Mouse (Mus musculus) heart, embryonic 12.5 days (tissue): Measurements from ENCODE around the gene Taf13. TPM values are rescaled to one million over a fixed set of nuclear protein-coding genes. Genes with fewer than 3 reads are reported as not detected.
A peak's percentile ranks its signal among the peaks of the same experiment; 100 is the strongest.

Source experiments
- ATAC-seq: fragments of 200-750 bp; cut with Nextera tagmentation; 2 replicates; pipeline ENCODE4 v1.8.0; 2017; ENCODE audit warnings: moderate TSS enrichment, moderate library complexity; ENCODE audit not compliant: insufficient number of reproducible peaks, low FRiP score
- H3K27ac ChIP-seq: fragments of 300-500 bp; sonication (generic); 2 replicates; pipeline ENCODE4 v1.5.1; 2016; ENCODE audit warnings: mild to moderate bottlenecking, moderate library complexity; ENCODE audit not compliant: poor library complexity, severe bottlenecking
- H3K27me3 ChIP-seq: fragments of 300-500 bp; sonication (generic); replicated peaks from 2 replicates; pipeline ENCODE4 v1.6.1; 2016; ENCODE audit warnings: mild to moderate bottlenecking, moderate library complexity
- H3K36me3 ChIP-seq: fragments of 300-500 bp; sonication (generic); 2 replicates; pipeline ENCODE4 v1.6.1; 2016; ENCODE audit warnings: mild to moderate bottlenecking, moderate library complexity
- H3K4me1 ChIP-seq: fragments of 300-500 bp; sonication (generic); replicated peaks from 2 replicates; pipeline ENCODE4 v1.6.1; 2016; ENCODE audit warnings: mild to moderate bottlenecking
- H3K4me2 ChIP-seq: fragments of 300-500 bp; sonication (generic); 2 replicates; pipeline ENCODE4 v1.6.1; 2016; ENCODE audit warnings: mild to moderate bottlenecking, moderate library complexity
- H3K4me3 ChIP-seq: fragments of 300-500 bp; sonication (generic); 2 replicates; pipeline ENCODE4 v1.5.1; 2016; ENCODE audit warnings: mild to moderate bottlenecking
- H3K9ac ChIP-seq: fragments of 300-500 bp; sonication (generic); 2 replicates; pipeline ENCODE4 v1.6.1; 2016; ENCODE audit warnings: mild to moderate bottlenecking, moderate library complexity
- H3K9me3 ChIP-seq: fragments of 300-500 bp; sonication (generic); replicated peaks from 2 replicates; pipeline ENCODE4 v1.6.1; 2016; ENCODE audit warnings: mild to moderate bottlenecking, moderate library complexity
- WGBS: fragments of 180-500 bp; shearing (Covaris S2); methylation state at CpG from one replicate; pipeline ENCODE4 v1.1.7; 2016; 5-methylcytosine and 5-hydroxymethylcytosine counted together
- microRNA-seq: library from miRNA; unstranded; fragments of <30 nt; microRNA quantifications from one replicate; pipeline ENCODE4, GENCODE M21; 2017
- polyA plus RNA-seq: library from polyadenylated mRNA; unstranded; fragments of >200 nt; fragmentation: Nextera tagmentation; extraction: Ambion mirVana; gene quantifications from 2 replicates; pipeline ENCODE4 v1.2.1, GENCODE M21; 2016

Gene Taf13
- polyA plus RNA-seq, 1 experiment from 2014 or later, result 28.9 TPM

DNA sequence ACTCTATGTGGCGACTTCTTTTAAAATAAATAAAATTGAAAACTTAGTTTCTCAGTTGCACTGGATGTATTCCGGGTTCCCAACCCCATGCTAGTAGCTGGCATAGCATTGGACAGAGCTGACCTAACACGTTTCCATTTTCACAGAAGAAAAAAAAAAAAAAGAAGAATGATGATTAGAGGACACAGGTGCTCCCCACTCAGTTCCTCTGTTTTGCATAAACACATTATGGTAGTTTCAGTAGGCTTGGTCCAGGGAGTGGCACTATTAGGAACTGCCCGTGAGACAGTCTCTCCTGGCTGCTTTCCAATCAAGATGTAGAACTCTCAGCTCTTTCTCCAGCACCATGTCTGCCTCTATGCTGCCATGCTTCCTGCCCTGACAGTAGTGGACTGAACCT, 13.1 kb downstream of the Taf13 start:
- H3K4me1 ChIP-seq, result no peaks in the 10 kb centered on the region
- H3K36me3 ChIP-seq, result peaks cover 2% of the 10 kb centered on the region; the same call in 1 of the 2 replicates
- no peaks in the 10 kb centered on the region for H3K9me3 ChIP-seq
- no peak overlapping the region for H3K4me3 ChIP-seq
- no peak overlapping the region for H3K27ac ChIP-seq
- no peak overlapping the region for H3K9ac ChIP-seq
- H3K4me2 ChIP-seq, result no peak overlapping the region
- no peaks in the 10 kb centered on the region for H3K27me3 ChIP-seq
- WGBS, result 76% methylated on average over 4 of the region's 4 CpGs
- no peak for ATAC-seq

DNA sequence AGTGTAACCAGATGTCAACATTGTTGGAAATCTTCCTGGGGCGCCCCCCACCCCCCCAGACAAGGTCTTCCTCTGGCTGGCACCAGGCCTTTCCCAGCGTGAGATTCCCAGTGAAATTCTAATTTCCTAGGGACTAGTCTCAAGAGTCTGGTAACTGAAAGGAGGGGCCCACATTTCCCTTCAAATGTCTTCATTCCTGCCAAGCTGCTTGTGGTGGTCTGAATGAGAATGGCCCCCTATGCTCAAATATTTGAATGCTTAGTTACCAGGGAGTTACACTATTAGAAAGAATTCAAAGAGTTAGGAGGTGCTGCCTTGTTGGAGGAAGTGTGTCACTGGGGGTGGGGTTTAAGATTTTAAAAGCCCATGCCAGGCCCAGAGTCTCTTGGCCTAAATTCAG, 16.9 kb downstream of the Taf13 start:
- H3K9ac ChIP-seq, result no peak overlapping the region
- WGBS, result 53% methylated on average over 2 of the region's 2 CpGs
- no peak overlapping the region for H3K4me2 ChIP-seq
- H3K27ac ChIP-seq, result no peak overlapping the region
- no peak for ATAC-seq
- no peaks in the 10 kb centered on the region for H3K27me3 ChIP-seq
- no peaks in the 10 kb centered on the region for H3K9me3 ChIP-seq
- H3K36me3 ChIP-seq, result no peaks in the 10 kb centered on the region
- H3K4me3 ChIP-seq, result no peak overlapping the region
- H3K4me1 ChIP-seq, result 0 out of 2 replicates have a peak, but pooled peaks cover 4% of the 10 kb centered on the region

GRCm38 (mm10) chr3:108590786-108591529, 19.5 kb downstream of the Taf13 start, which contains the start of gene Wdr47:
Gene Wdr47 (plus strand): TSS chr3:108591279.
- Histone ChIP-seq H3K27ac (peak within 1 kb of the TSS; percentile 60), H3K9me3 (no peaks in the 10 kb centered on the region), H3K27me3 (no peaks in the 10 kb centered on the region), H3K4me1 (0 out of 2 replicates have a peak, but pooled peaks cover 4% of the 10 kb centered on the region), H3K4me3 (peak within 1 kb of the TSS; percentile 86), H3K4me2 (peak within 1 kb of the TSS; percentile 99), H3K9ac (peak within 1 kb of the TSS; percentile 86), H3K36me3 (no peaks in the 10 kb centered on the region)
- 4% methylated on average over 44 of the region's 44 CpGs for WGBS
- peak; percentile 100 for ATAC-seq

DNA sequence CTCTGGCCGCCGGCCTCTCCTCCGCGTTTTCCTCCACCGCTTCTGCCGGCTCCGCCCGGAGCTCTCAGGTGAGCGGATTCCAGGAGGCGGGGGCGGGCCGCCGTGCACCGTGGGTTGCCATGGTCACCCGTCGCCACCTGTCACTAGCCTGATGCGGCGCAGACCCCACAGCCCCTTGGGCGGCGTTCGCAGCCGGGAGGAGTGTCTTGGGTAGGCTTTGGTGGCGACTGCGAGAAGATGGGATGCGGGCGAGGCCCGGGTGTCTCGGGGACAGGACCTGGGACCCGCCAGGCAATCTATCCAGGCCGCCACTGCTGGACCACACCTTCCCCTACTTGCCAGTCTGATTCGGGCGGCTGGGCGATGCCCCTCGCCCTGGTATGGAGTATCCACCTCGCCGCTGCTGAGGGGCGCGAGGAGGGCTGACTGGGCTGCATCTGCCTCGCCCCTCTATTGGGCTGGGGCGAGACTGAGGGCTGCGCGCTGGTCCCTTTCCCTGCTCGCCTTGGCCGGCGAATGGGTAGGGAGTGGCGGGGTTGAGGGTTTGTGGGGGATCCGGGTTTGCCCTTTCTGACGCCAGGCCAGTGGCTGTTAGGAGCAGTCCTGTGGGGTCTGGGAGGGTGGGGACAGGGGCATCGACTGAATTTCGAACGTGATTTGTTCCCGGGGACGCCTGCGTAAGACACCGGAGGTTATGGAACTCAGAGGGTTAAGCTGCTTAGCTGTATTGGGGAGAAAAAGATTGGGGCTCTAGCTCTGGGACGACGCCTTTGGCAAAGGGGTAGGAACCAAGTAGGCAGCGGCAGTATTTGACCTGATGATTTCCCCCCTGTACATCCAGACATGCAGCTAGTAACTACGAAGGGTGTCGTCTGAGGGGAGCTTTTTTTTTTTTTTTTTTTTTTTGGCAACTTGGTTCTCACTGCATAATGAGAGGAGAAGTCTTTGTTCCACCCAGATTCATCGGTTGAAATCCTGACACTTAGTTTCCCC, 20.3 kb downstream of the Taf13 start:
- Histone ChIP-seq H3K4me2 (peak overlapping the region; percentile 99), H3K9ac (peak overlapping the region; percentile 86), H3K4me3 (peak overlapping the region; percentile 86), H3K36me3 (no peaks in the 10 kb centered on the region), H3K27ac (peak overlapping the region; percentile 60), H3K27me3 (no peaks in the 10 kb centered on the region), H3K9me3 (no peaks in the 10 kb centered on the region), H3K4me1 (0 out of 2 replicates have a peak, but pooled peaks cover 4% of the 10 kb centered on the region)
- peak; percentile 78; the same call in 1 of the 2 replicates for ATAC-seq
- under 1% methylated on average over 61 of the region's 61 CpGs for WGBS

- ATAC-seq, result no peak
Observed at GRCm38 (mm10) chr3:108608906-108609305, 37.4 kb downstream of the Taf13 start.

More at GRCm38 (mm10) chr3:108608906-108609305, 37.4 kb downstream of the Taf13 start:
- Histone ChIP-seq H3K27ac (no peak overlapping the region), H3K4me3 (no peak overlapping the region), H3K4me1 (no peaks in the 10 kb centered on the region), H3K36me3 (peaks cover 7% of the 10 kb centered on the region; the same call in 1 of the 2 replicates), H3K4me2 (no peak overlapping the region), H3K9me3 (no peaks in the 10 kb centered on the region), H3K27me3 (no peaks in the 10 kb centered on the region), H3K9ac (no peak overlapping the region)
- WGBS, result 47% methylated on average over 3 of the region's 3 CpGs

Small RNA genes lying within 50 kb of the gene (microRNA-seq; reads per million reads assigned to microRNA genes)
- gene Gm22860, result not detected

Other genes with a start within 250 kb of the Taf13 start
- gene Mybphl, start 206.8 kb upstream of the Taf13 start, polyA plus RNA-seq, result 35.1 and 39.8 TPM in 2 replicates
- gene Psrc1, start 187.9 kb upstream of the Taf13 start, polyA plus RNA-seq, result 26.4 and 27.3 TPM in 2 replicates
- 2.3 and 3.6 TPM in 2 replicates for gene Celsr2, start 156.1 kb upstream of the Taf13 start, polyA plus RNA-seq
- gene Sars, start 126.5 kb upstream of the Taf13 start, polyA plus RNA-seq, result 95.8 and 98.1 TPM in 2 replicates
- not detected in 2 replicates for gene 1700013F07Rik, start 37.5 kb upstream of the Taf13 start, polyA plus RNA-seq
- gene 5330417C22Rik, start 35.2 kb upstream of the Taf13 start, polyA plus RNA-seq, result 0.46 and 0.85 TPM in 2 replicates
- gene Tmem167b, start 9.2 kb upstream of the Taf13 start, polyA plus RNA-seq, result 33.8 and 34.8 TPM in 2 replicates
- 9.8 and 10.4 TPM in 2 replicates for gene Wdr47, start 19.6 kb downstream of the Taf13 start, polyA plus RNA-seq
- gene Clcc1, start 82.2 kb downstream of the Taf13 start, polyA plus RNA-seq, result 46.0 and 46.7 TPM in 2 replicates
- gene Gpsm2, start 150.6 kb downstream of the Taf13 start, polyA plus RNA-seq, result 33.9 and 34.6 TPM in 2 replicates
- gene Aknad1, start 168.0 kb downstream of the Taf13 start, polyA plus RNA-seq, result not detected in 2 replicates